ENCODE assay signal across 31 mouse cellular contexts in the genomic region with DNA sequence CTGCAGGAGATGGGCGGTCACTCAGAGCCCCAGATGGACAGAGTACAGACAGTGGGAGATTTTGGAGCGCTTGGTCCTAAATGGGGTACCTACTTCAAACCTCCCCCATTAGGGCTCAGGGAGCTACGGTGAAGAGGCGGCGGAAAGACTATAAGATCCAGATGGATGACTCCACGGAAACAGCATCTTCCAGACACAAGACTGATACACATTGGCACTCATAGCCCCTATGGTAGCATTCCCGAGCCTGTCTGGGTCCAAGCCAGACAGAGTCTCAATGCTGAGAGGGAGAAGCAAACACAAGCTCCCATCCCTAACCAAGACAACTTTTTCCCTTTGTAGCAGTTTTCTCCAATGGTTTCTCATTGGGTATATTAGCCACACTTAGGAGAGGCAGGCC. TPM values are rescaled to one million over a fixed set of nuclear protein-coding genes. Genes with fewer than 3 reads are reported as not detected.
DNase-seq lines count a peak whose midpoint lies in the region; ATAC-seq and TF ChIP-seq lines count a peak whose summit lies in the region.
"Had no signal": no experiment of that assay in that cellular context is flagged by ENCODE, and none has a peak within 500 bp of the region (broad histone marks: within the 10 kb centered on the region; RNA-seq: fewer than 3 reads in every experiment).

No protein-coding gene starts in this region.

- DNase-seq in cerebellum, postnatal 10 days = peak; percentile 60 to 64
- DNase-seq in cerebellum, adult 9-11 months = no peak
- peak; percentile 39 for DNase-seq in forebrain, postnatal 0 days
- no peak for DNase-seq in forebrain, embryonic 10.5 days (ENCODE audit: extremely low spot score, low spot score)
- DNase-seq in midbrain, postnatal 0 days (ENCODE audit: low spot score) = peak; percentile 22
- DNase-seq in midbrain, embryonic 11.5 days (ENCODE audit: low spot score, missing footprints) = no peak
- DNase-seq: adrenal gland, postnatal 10 days; adrenal gland, postnatal 36 days; B cell, adult 2 months; cerebellum, adult 11 months; cerebellum, adult 8-10 months; gastrocnemius, postnatal 10 days; gastrocnemius, postnatal 36 days; heart, adult 2 months; heart, postnatal 14 days; heart, postnatal 4 days; kidney, adult 11 months; kidney, adult 8-10 months had no signal

- H3K36me3 ChIP-seq in forebrain, postnatal 0 days (ENCODE audit: insufficient read depth) = no peaks in the 10 kb centered on the region
- no peaks in the 10 kb centered on the region for H3K36me3 ChIP-seq in forebrain, embryonic 10.5 days (replicated peaks)
- no peaks in the 10 kb centered on the region for H3K36me3 ChIP-seq in midbrain, postnatal 0 days (ENCODE audit: insufficient read depth, low read length)
- H3K36me3 ChIP-seq in midbrain, embryonic 11.5 days (ENCODE audit: control insufficient read depth, insufficient read depth, low read length) = no peaks in the 10 kb centered on the region
- H3K36me3 ChIP-seq: embryonic facial prominence, embryonic 10.5 days; embryonic facial prominence, embryonic 13.5 days; forebrain, embryonic 15.5 days; G1E; heart, embryonic 10.5 days; heart, embryonic 13.5 days; hindbrain, embryonic 15.5 days; intestine, embryonic 15.5 days had no signal

- H3K4me1 ChIP-seq in forebrain, postnatal 0 days (ENCODE audit: insufficient read depth) = no peaks in the 10 kb centered on the region
- 0 out of 2 replicates have a peak, but pooled peaks cover 3% of the 10 kb centered on the region for H3K4me1 ChIP-seq in forebrain, embryonic 10.5 days
- H3K4me1 ChIP-seq in midbrain, postnatal 0 days (ENCODE audit: insufficient read depth, low read length) = peaks cover 3% of the 10 kb centered on the region; the same call in 1 of the 2 replicates
- no peaks in the 10 kb centered on the region for H3K4me1 ChIP-seq in midbrain, embryonic 11.5 days (ENCODE audit: control insufficient read depth, insufficient read depth, low read length)
- H3K4me1 ChIP-seq: embryonic facial prominence, embryonic 13.5 days had no signal

- H3K4me2 ChIP-seq in forebrain, postnatal 0 days (ENCODE audit: low read depth) = no peak overlapping the region
- no peak overlapping the region for H3K4me2 ChIP-seq in midbrain, postnatal 0 days (ENCODE audit: low read depth, low read length, poor library complexity, severe bottlenecking)
- H3K4me2 ChIP-seq in midbrain, embryonic 11.5 days = no peak overlapping the region
- H3K4me2 ChIP-seq: embryonic facial prominence, embryonic 13.5 days; forebrain, embryonic 15.5 days; heart, embryonic 13.5 days; hindbrain, embryonic 15.5 days; intestine, embryonic 15.5 days had no signal

- no peak for TF ChIP-seq CTCF in forebrain, postnatal 0 days (IDR thresholded peaks at IDR 0.05; ENCODE audit: low read depth)
- TF ChIP-seq CTCF in midbrain, postnatal 0 days (IDR thresholded peaks at IDR 0.05) = no peak

- no peaks in the 10 kb centered on the region for H3K27me3 ChIP-seq in forebrain, postnatal 0 days (ENCODE audit: insufficient read depth, low read length)
- no peaks in the 10 kb centered on the region for H3K27me3 ChIP-seq in forebrain, embryonic 10.5 days (ENCODE audit: poor library complexity, severe bottlenecking)
- no peaks in the 10 kb centered on the region for H3K27me3 ChIP-seq in midbrain, postnatal 0 days (ENCODE audit: insufficient read depth, low read length)
- H3K27me3 ChIP-seq in midbrain, embryonic 11.5 days (ENCODE audit: control insufficient read depth, insufficient read depth, low read length) = no peaks in the 10 kb centered on the region
- H3K27me3 ChIP-seq: CH12.LX; embryonic facial prominence, embryonic 13.5 days; forebrain, embryonic 15.5 days; heart, embryonic 13.5 days; hindbrain, embryonic 15.5 days; intestine, embryonic 15.5 days; Patski had no signal

- no peak for ATAC-seq in forebrain, postnatal 0 days
- no peak for ATAC-seq in midbrain, postnatal 0 days (ENCODE audit: low FRiP score)
- ATAC-seq in midbrain, embryonic 11.5 days (ENCODE audit: low FRiP score) = no peak
- ATAC-seq: forebrain, embryonic 15.5 days; intestine, embryonic 15.5 days; Patski had no signal

- no peaks in the 10 kb centered on the region for H3K9me3 ChIP-seq in forebrain, postnatal 0 days (ENCODE audit: low read length)
- no peaks in the 10 kb centered on the region for H3K9me3 ChIP-seq in forebrain, embryonic 10.5 days
- no peaks in the 10 kb centered on the region for H3K9me3 ChIP-seq in midbrain, postnatal 0 days (ENCODE audit: low read length)
- no peaks in the 10 kb centered on the region for H3K9me3 ChIP-seq in midbrain, embryonic 11.5 days (ENCODE audit: control insufficient read depth, low read length)
- H3K9me3 ChIP-seq: embryonic facial prominence, embryonic 10.5 days; embryonic facial prominence, embryonic 13.5 days; forebrain, embryonic 15.5 days; G1E; heart, embryonic 10.5 days; heart, embryonic 13.5 days; hindbrain, embryonic 15.5 days; intestine, embryonic 15.5 days had no signal

- WGBS in forebrain, postnatal 0 days = 73% methylated on average over 7 of the region's 7 CpGs
- 83% methylated on average over 7 of the region's 7 CpGs for WGBS in forebrain, embryonic 10.5 days
- 84% methylated on average over 7 of the region's 7 CpGs for WGBS in midbrain, postnatal 0 days
- 84% methylated on average over 7 of the region's 7 CpGs for WGBS in midbrain, embryonic 11.5 days

- H3K9ac ChIP-seq in forebrain, postnatal 0 days = no peak overlapping the region
- no peak overlapping the region for H3K9ac ChIP-seq in midbrain, postnatal 0 days (replicated peaks; ENCODE audit: low read length, poor library complexity, severe bottlenecking)
- no peak overlapping the region for H3K9ac ChIP-seq in midbrain, embryonic 11.5 days (ENCODE audit: low read length)
- H3K9ac ChIP-seq: embryonic facial prominence, embryonic 13.5 days; forebrain, embryonic 15.5 days; heart, embryonic 13.5 days; hindbrain, embryonic 15.5 days; intestine, embryonic 15.5 days had no signal

- no peak overlapping the region for H3K4me3 ChIP-seq in forebrain, postnatal 0 days (ENCODE audit: low read depth, low read length)
- no peak overlapping the region for H3K4me3 ChIP-seq in forebrain, embryonic 10.5 days
- H3K4me3 ChIP-seq in midbrain, postnatal 0 days (ENCODE audit: low read depth, low read length) = no peak overlapping the region
- H3K4me3 ChIP-seq in midbrain, embryonic 11.5 days (ENCODE audit: low read depth, low read length) = no peak overlapping the region
- H3K4me3 ChIP-seq: embryonic facial prominence, embryonic 10.5 days; embryonic facial prominence, embryonic 13.5 days; erythroblast, embryonic 14.5 days; forebrain, embryonic 15.5 days; heart, adult 2 months; heart, embryonic 10.5 days; heart, embryonic 13.5 days; hindbrain, embryonic 15.5 days; intestine, embryonic 15.5 days had no signal

- H3K27ac ChIP-seq in forebrain, postnatal 0 days (ENCODE audit: low read depth, low read length) = no peak overlapping the region
- no peak overlapping the region for H3K27ac ChIP-seq in forebrain, embryonic 10.5 days
- H3K27ac ChIP-seq in midbrain, postnatal 0 days (ENCODE audit: low read depth, low read length) = no peak overlapping the region
- no peak overlapping the region for H3K27ac ChIP-seq in midbrain, embryonic 11.5 days (ENCODE audit: low read depth, low read length)
- H3K27ac ChIP-seq: embryonic facial prominence, embryonic 10.5 days; embryonic facial prominence, embryonic 13.5 days; forebrain, embryonic 15.5 days; heart, adult 2 months; heart, embryonic 10.5 days; heart, embryonic 13.5 days; hindbrain, embryonic 15.5 days; intestine, embryonic 15.5 days had no signal

RNA-seq across cellular contexts. Expression of gene Afap1l2, which starts 57.2 kb away (rescaled TPM):
- 11.6 and 12.7 TPM in 2 replicates for total RNA-seq in forebrain, postnatal 0 days (2014; rRNA removed)
- polyA plus RNA-seq in forebrain, postnatal 0 days (2015; fragmentation: Nextera tagmentation; extraction: Ambion mirVana) = 8.5 and 10.1 TPM in 2 replicates
- polyA plus RNA-seq in forebrain, embryonic 10.5 days (2016; fragmentation: Nextera tagmentation; extraction: Ambion mirVana) = 1.2 and 1.5 TPM in 2 replicates
- 13.2 and 15.3 TPM in 2 replicates for total RNA-seq in midbrain, postnatal 0 days (2014; rRNA removed)
- polyA plus RNA-seq in midbrain, postnatal 0 days (2015; fragmentation: Nextera tagmentation; extraction: Ambion mirVana) = 8.1 and 10.8 TPM in 2 replicates
- 3.0 and 3.5 TPM in 2 replicates for polyA plus RNA-seq in midbrain, embryonic 11.5 days (2014; fragmentation: Nextera tagmentation; extraction: Ambion mirVana)
- total RNA-seq: common myeloid progenitor, adult 5-6 weeks; granulocyte monocyte progenitor cell, adult 5-6 weeks had no signal
- polyA plus RNA-seq: erythroblast, embryonic 14.5 days; G1E had no signal

Comparison
In these comparisons a context has a peak if more than half of its experiments do, and no peak if none do; other contexts are left out.
1. DNase-seq: peak in cerebellum, postnatal 10 days (2 of 2), forebrain, postnatal 0 days (single experiment) and midbrain, postnatal 0 days (single experiment); none in cerebellum, adult 9-11 months (single experiment), forebrain, embryonic 10.5 days (single experiment) and midbrain, embryonic 11.5 days (single experiment).